Mouse (Mus musculus): ENCODE results near the gene Epb42.

DNA sequence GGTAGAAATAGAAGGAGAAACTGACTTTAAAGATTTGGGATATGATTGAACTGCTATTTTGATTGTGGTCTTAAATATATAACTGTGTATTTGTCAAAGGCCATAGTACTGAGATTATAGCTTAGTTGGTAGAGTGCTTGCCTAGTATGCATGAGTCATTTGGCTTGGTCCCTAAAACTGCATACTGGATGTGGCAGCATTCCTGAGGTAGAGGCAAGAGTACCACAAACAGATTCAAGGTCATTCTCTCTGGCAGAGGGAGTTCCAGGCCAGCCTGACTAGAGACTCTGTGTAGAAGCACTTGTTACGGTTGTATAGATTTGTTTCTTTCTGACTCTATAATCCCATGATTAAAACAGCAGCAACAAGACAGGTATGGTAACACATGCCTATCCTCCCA, 57.1 kb downstream of the Epb42 start:
- TF ChIP-seq CTCF (IDR thresholded peaks at IDR 0.05; ENCODE audit: low read depth) (no peak), EP300 (IDR thresholded peaks at IDR 0.05; ENCODE audit: low read depth) (no peak)
